Mouse (Mus musculus): ENCODE data around the gene Col11a2.

Col11a2 gene

DNA sequence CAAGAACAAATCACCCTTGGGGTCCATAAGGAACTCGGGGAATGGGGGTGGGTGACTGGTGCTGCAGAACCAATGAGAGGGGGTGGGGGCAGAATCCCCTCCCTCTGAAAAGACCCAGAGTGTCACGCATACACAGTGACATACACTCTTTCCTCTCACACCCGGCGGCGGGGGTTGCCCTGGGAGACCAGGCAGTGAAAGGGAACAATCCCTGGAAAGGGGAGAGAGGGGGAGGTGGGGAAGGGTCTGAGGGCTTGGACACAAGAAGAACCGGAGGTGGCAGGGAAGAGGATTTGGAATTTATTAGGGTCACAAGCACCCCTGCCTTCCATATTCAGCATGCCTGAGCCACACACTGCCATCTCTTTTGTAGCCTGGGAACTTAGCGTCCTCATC is 13.5 kb upstream of the Col11a2 start:
- DNase-seq (ENCODE audit: low read depth, low spot score): no peak

DNA sequence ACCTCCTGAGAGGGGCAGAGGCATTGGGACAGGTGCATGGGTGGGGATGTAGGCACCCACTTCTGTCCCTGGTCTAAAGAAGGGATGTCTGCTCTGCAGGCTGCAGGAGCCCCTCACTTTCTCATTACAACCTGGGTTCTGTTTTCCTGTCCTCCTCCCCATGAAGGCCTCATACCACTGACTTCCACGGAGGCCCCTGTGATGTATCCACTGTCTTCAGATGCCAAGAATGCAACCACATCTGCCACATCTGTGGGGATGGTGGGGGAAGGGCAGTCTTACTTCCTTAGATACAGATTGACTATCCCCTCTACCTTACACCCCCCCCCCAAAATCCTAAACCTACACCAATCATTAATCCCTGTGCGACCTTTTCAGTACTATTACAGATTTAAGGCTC is 13.0 kb upstream of the Col11a2 start:
- peak; percentile 66 for DNase-seq (ENCODE audit: low read depth, low spot score)

GRCm38 (mm10) chr17:34026917-34027655 is 12.2 kb upstream of the Col11a2 start:
- peak; percentile 89 for DNase-seq (ENCODE audit: low read depth, low spot score)

GRCm38 (mm10) chr17:34027656-34028223 is 11.5 kb upstream of the Col11a2 start, which contains the start of gene H2-Ke6:
H2-Ke6 (minus strand) TSS chr17:34028060.
- DNase-seq (ENCODE audit: low read depth, low spot score): peak; percentile 95

GRCm38 (mm10) chr17:34028501-34029149 is 10.6 kb upstream of the Col11a2 start:
- no peak for DNase-seq (ENCODE audit: low read depth, low spot score)

- DNase-seq (ENCODE audit: low read depth, low spot score): no peak
These were observed 9.9 kb upstream of the Col11a2 start for GRCm38 (mm10) chr17:34029150-34029889.

GRCm38 (mm10) chr17:34029890-34030595 is 9.2 kb upstream of the Col11a2 start:
- DNase-seq (ENCODE audit: low read depth, low spot score): no peak

- no peak for DNase-seq (ENCODE audit: low read depth, low spot score)
These were observed 8.3 kb upstream of the Col11a2 start for GRCm38 (mm10) chr17:34030861-34031326.

DNA sequence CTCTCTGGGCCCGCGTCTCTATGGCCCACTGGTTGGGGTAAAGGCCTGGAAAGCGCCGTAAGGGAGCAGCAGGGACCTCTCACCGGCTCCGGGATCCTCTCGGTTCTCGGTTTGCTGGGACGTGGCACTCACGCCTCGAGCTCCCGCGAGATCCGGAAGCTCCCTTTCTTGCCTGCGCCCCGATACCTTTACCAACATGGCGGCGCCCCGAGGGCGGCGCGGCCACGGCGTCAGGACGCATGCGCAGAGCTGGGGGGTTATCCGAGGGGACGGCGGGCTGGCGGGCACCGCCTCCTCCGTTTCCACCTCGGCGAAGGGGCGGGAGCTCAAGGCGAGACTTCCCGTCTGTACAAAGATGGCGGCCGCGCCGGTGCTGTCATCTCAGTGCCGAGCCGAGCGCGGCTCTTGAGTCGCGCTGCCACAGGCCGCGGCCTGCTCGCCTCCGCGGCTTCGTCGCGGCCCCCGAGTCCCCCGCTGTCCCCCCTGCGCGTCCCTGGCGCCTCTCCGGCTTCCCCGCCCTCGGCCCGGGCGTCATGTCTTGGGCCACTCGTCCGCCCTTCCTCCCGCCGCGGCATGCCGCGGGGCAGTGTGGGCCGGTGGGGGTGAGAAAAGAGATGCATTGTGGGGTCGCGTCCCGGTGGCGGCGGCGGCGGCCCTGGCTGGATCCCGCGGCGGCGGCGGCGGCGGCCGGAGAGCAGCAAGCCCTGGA is 7.6 kb upstream of the Col11a2 start, which contains the start of the genes Slc39a7 and Rxrb:
Gene Slc39a7 (minus strand): TSS at position 218 of the 709 bp plus-strand sequence.
Gene Rxrb (plus strand): TSS at position 348 of the 709 bp plus-strand sequence.
- peak; percentile 100 for DNase-seq (ENCODE audit: low read depth, low spot score)

DNA sequence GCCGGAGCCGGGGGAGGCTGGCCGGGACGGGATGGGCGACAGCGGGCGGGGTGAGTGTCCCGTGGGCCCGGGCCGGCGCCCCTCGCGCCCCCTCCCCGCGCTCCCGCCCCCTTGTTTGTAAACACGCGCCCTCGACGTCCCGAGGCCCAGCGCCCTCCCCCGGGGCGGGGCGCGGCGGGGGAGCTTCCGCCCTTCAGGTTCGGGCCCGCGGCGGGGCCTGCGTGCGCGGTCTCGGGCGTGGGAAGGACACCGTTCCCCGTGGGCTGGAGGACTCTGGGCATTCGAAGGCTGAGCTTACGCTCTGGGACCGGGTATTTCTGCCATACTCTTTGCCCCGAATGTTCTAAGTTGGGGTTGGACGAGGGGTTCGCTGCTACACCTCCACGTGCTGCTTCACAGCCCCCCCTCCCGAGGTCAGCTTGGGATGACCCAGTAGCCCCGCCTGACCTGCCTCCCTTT is 7.0 kb upstream of the Col11a2 start:
- peak; percentile 87 for DNase-seq (ENCODE audit: low read depth, low spot score)

GRCm38 (mm10) chr17:34032806-34033205 is 6.4 kb upstream of the Col11a2 start:
- DNase-seq (ENCODE audit: low read depth, low spot score): peak; percentile 29

DNA sequence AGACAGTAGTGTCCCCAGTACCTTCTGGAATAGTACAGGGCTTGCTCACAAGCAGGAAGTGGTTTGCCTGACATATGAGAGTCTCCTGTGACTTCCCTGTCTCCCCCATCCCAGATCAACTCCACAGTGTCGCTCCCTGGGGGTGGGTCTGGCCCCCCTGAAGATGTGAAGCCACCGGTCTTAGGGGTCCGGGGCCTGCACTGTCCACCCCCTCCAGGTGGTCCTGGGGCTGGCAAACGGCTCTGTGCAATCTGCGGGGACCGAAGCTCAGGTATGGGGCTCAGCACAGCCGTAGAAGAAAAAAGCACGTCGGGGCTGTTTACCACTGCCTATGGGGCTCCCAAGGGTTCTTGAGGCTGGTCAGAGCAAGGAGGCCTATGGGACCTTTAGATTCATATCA is 5.8 kb upstream of the Col11a2 start:
- DNase-seq (ENCODE audit: low read depth, low spot score): no peak

DNA sequence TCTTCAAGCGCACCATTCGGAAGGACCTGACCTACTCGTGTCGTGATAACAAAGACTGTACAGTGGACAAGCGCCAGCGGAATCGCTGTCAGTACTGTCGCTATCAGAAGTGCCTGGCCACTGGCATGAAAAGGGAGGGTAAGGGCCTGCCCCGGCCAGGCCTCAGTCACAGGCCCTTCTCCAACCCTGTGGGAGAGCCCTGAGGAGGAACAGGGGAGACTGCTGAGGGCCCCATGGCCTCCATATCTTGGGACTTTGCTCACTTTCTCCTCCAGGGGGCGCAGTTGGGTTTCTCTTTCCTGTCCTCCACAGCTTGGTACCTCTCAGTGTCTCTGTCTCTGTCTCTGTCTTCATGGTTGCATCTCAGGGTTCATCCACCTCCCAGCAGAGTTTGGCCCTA is 5.2 kb upstream of the Col11a2 start:
- peak; percentile 76 for DNase-seq (ENCODE audit: low read depth, low spot score)

GRCm38 (mm10) chr17:34035517-34035916 is 3.7 kb upstream of the Col11a2 start:
- DNase-seq (ENCODE audit: low read depth, low spot score): no peak

GRCm38 (mm10) chr17:34036647-34037046 is 2.6 kb upstream of the Col11a2 start:
- no peak for DNase-seq (ENCODE audit: low read depth, low spot score)

DNA sequence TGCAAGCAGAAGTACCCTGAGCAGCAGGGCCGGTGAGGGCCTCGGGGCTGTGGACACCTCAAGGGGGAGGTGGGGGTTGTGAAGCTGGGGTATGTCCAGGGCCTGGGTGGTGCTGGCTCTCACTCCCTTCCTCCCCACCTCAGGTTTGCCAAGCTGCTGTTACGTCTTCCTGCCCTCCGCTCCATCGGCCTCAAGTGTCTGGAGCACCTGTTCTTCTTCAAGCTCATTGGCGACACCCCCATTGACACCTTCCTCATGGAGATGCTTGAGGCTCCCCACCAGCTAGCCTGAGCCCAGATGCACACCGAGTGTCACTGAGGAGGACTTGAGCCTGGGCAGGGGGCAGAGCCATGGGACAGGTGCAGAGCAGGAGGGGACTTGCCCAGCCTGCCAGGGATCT is 2.0 kb upstream of the Col11a2 start:
- no peak for DNase-seq (ENCODE audit: low read depth, low spot score)

- no peak for DNase-seq (ENCODE audit: low read depth, low spot score)
These were observed 797 bp upstream of the Col11a2 start for GRCm38 (mm10) chr17:34038440-34038839.

DNA sequence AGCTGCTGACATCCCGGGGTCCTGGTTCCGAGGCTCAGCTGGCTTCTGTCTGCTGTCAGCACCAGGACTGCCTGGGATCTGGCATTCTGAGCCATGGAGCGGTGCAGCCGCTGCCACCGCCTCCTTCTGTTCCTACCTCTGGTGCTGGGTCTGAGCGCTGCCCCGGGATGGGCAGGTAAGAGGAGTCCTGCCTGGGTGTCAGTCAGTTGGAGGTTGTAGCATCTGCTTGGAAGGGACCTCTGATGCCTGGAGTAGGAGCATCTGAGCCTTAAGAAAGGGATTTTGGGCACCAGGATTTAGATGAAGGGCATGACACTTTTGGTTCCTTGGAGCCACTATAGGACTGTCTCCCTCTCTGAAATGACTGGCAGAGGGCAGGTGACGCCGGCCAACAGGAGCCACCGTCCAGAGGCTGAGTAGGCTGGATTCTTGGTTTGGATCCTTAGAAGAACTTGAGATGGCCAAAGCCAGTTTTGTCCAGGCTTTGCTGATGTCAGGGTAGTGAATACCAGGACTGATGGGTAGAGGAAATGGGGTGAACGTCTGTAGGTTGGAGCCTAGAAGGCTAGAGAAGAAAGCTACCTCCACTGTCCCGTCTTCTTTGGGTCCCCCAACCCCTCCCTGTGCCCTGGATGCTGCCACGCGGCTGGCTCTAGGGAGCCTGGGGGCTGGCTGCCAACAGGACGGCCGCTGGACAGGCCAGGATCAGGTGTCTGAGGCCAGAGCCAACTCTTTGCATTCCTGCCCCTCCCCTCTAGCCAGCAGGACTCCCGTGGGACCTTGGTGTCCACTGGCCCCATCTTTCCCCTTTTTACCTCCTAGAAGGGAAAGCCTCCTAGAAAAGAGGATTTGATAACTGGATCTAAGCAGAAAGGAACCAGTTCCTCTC is 569 bp downstream of the Col11a2 start:
- no peak for DNase-seq (ENCODE audit: low read depth, low spot score)

DNA sequence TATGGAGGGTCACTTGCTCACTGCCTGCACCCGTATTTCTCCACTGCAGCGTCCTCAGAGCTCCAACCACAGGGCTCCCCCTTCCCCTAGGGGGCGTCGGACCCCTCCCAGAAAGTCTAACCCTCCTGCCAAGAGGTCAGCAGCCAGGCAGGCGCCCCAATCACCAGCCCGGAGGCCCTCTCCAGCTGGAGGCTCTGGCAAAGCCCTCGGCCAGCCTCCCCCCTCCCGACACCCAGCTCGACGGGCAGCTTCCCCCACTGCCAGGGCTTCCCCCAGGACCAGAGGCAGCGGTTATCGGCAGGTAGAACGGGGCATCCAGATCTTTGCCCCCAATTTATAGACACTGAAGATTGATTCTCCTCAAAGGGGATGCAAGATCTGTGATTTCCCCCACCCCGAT is 6.7 kb downstream of the Col11a2 start:
- no peak for DNase-seq (ENCODE audit: low read depth, low spot score)
